8 mouse cellular contexts compared by ENCODE assay signal in genomic region chr10:84059646-84060491, GRCm38 (mm10).
DNase-seq lines count a peak whose midpoint lies in the region; ATAC-seq and TF ChIP-seq lines count a peak whose summit lies in the region.

No protein-coding gene starts in this region.

- 69% methylated on average over 9 of the region's 9 CpGs for WGBS in embryonic facial prominence, embryonic 14.5 days
- WGBS in hindbrain, embryonic 16.5 days, result 31% methylated on average over 8 of the region's 9 CpGs
- 85% methylated on average over 9 of the region's 9 CpGs for WGBS in kidney, adult 2 months

- peak overlapping the region; percentile 72 for H3K27ac ChIP-seq in gastrocnemius, adult 2 months
- H3K27ac ChIP-seq in embryonic facial prominence, embryonic 14.5 days (replicated peaks; ENCODE audit: low read depth, low read length), result peak overlapping the region; percentile 67
- peak overlapping the region; percentile 62 for H3K27ac ChIP-seq in hindbrain, embryonic 16.5 days (ENCODE audit: low read depth, low read length)
- no peak overlapping the region for H3K27ac ChIP-seq in kidney, adult 2 months (ENCODE audit: insufficient read depth, low read depth, low read length)

- DNase-seq in gastrocnemius, adult 2 months, result no peak
- no peak for DNase-seq in gastrocnemius, postnatal 36 days
- DNase-seq in brain, embryonic 14.5 days (ENCODE audit: low read depth), result peak; percentile 84
- no peak for DNase-seq in embryonic facial prominence, embryonic 14.5 days (ENCODE audit: low spot score)
- DNase-seq in urinary bladder, postnatal 10 days (ENCODE audit: low spot score), result no peak
- DNase-seq in adrenal gland, postnatal 25 days, result no peak
- no peak for DNase-seq in kidney, adult 2 months

- TF ChIP-seq POLR2A in brain, embryonic 14.5 days (IDR thresholded peaks at IDR 0.05; ENCODE audit: borderline replicate concordance, extremely low read depth, insufficient read depth, insufficient read length, poor library complexity, severe bottlenecking), result no peak
- TF ChIP-seq POLR2A in kidney, adult 2 months (IDR thresholded peaks at IDR 0.05; ENCODE audit: low read depth, low read length), result no peak

- no peaks in the 10 kb centered on the region for H3K27me3 ChIP-seq in embryonic facial prominence, embryonic 14.5 days (replicated peaks; ENCODE audit: control insufficient read depth, insufficient read depth, low read length)
- no peaks in the 10 kb centered on the region for H3K27me3 ChIP-seq in hindbrain, embryonic 16.5 days (replicated peaks; ENCODE audit: control insufficient read depth, insufficient read depth, low read length)
- no peaks in the 10 kb centered on the region; the same call in 1 of the 2 replicates for H3K27me3 ChIP-seq in kidney, adult 2 months (replicated peaks; ENCODE audit: control insufficient read depth, insufficient read depth, low read length)

- H3K4me1 ChIP-seq in embryonic facial prominence, embryonic 14.5 days (ENCODE audit: control insufficient read depth, insufficient read depth, low read length), result peaks cover 27% of the 10 kb centered on the region
- peaks cover 17% of the 10 kb centered on the region; the same call in 1 of the 2 replicates for H3K4me1 ChIP-seq in hindbrain, embryonic 16.5 days (ENCODE audit: control insufficient read depth, insufficient read depth, low read depth, low read length)
- peaks cover 13% of the 10 kb centered on the region for H3K4me1 ChIP-seq in kidney, adult 2 months (ENCODE audit: control insufficient read depth, insufficient read depth, low read length)

- intact Hi-C loops in gastrocnemius, adult 2 months (cut with DNase I), result no loop called here
- intact Hi-C loops in gastrocnemius, postnatal 36 days (cut with DNase I), result no loop called here

- H3K4me2 ChIP-seq in embryonic facial prominence, embryonic 14.5 days (ENCODE audit: low read depth, low read length), result 0 out of 2 replicates have a peak overlapping the region, but pooled peaks have one; percentile 7
- no peak overlapping the region for H3K4me2 ChIP-seq in hindbrain, embryonic 16.5 days (ENCODE audit: low read length)

- H3K9me3 ChIP-seq in embryonic facial prominence, embryonic 14.5 days (ENCODE audit: control insufficient read depth, low read length), result no peaks in the 10 kb centered on the region
- H3K9me3 ChIP-seq in hindbrain, embryonic 16.5 days (ENCODE audit: control insufficient read depth, low read length), result no peaks in the 10 kb centered on the region

- no peaks in the 10 kb centered on the region for H3K36me3 ChIP-seq in embryonic facial prominence, embryonic 14.5 days (ENCODE audit: control insufficient read depth, insufficient read depth, low read length)
- H3K36me3 ChIP-seq in hindbrain, embryonic 16.5 days (ENCODE audit: control insufficient read depth, insufficient read depth, low read length), result no peaks in the 10 kb centered on the region
- H3K36me3 ChIP-seq in kidney, adult 2 months (ENCODE audit: control insufficient read depth, insufficient read depth, low read length), result no peaks in the 10 kb centered on the region

- no peak for TF ChIP-seq CTCF in gastrocnemius, adult 2 months (IDR thresholded peaks at IDR 0.05)
- no peak for TF ChIP-seq CTCF in brain, embryonic 14.5 days (IDR thresholded peaks at IDR 0.05; ENCODE audit: borderline replicate concordance, extremely low read depth, insufficient read depth, insufficient read length)
- TF ChIP-seq CTCF in kidney, adult 2 months (conservative IDR thresholded peaks at IDR 0.05; ENCODE audit: insufficient read depth, insufficient read length, low read depth, low read length), result no peak

- no peak overlapping the region for H3K4me3 ChIP-seq in gastrocnemius, adult 2 months
- no peak overlapping the region for H3K4me3 ChIP-seq in embryonic facial prominence, embryonic 14.5 days (ENCODE audit: low read depth, low read length)
- H3K4me3 ChIP-seq in hindbrain, embryonic 16.5 days (ENCODE audit: low read length), result no peak overlapping the region
- no peak overlapping the region for H3K4me3 ChIP-seq in kidney, adult 2 months (ENCODE audit: insufficient read depth, low read depth, low read length)

- no peak overlapping the region for H3K9ac ChIP-seq in embryonic facial prominence, embryonic 14.5 days (ENCODE audit: low read depth, low read length)
- H3K9ac ChIP-seq in hindbrain, embryonic 16.5 days (ENCODE audit: low read depth, low read length), result no peak overlapping the region

- no peak for ATAC-seq in embryonic facial prominence, embryonic 14.5 days (ENCODE audit: low read depth)
- 0 out of 2 replicates have a peak, but pooled peaks have one; percentile 44 for ATAC-seq in hindbrain, embryonic 16.5 days
